Mouse (Mus musculus): ENCODE measurements at regions not wholly inside any gene's neighbourhood (a gene's known extent, or its start where the extent isn't known, plus 50 kb on each side); places are given as distances from the start of the nearest gene placed in this dataset.
"Not testable (repeated sequence)": the region's sequence is repeated elsewhere in the genome, so short reads cannot be mapped to it uniquely, and the experiment has no call there.

DNA sequence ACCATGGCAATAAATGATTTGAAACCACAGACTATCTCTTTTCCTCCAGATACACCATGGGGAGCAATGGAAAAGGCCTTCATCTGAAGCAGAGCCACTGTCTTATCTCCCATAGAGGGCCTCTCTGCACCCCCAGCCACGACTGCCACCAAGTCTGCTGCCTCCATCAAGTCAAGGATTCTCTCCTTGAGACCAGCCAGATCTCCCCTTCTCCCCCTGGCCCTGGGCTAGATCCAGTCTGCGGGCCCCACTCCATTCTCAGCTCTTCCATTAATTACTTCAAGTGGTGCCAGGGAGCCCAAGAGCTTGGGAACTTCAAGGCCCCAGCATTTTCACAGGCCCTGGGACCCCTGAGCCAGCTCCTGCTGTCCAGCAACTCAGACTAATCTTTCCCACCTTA, 351.8 kb upstream of the Cypt12 start:
- no peak overlapping the region for H3K4me3 ChIP-seq
- DNase-seq (ENCODE audit: low spot score): no peak
- 78% methylated on average over 2 of the region's 2 CpGs for WGBS
- H3K9me3 ChIP-seq: no peaks in the 10 kb centered on the region
- no peaks in the 10 kb centered on the region for H3K36me3 ChIP-seq (replicated peaks)
- no peaks in the 10 kb centered on the region for H3K27me3 ChIP-seq (replicated peaks; ENCODE audit: low read depth, poor library complexity, severe bottlenecking)
- H3K4me1 ChIP-seq: no peaks in the 10 kb centered on the region
- no peak overlapping the region for H3K27ac ChIP-seq (replicated peaks)

GRCm38 (mm10) chr3:17613486-17613885, 334.7 kb upstream of the Cypt12 start:
- Histone ChIP-seq H3K27me3 (replicated peaks; ENCODE audit: low read depth, poor library complexity, severe bottlenecking) (no peaks in the 10 kb centered on the region), H3K27ac (replicated peaks) (no peak overlapping the region), H3K9me3 (no peaks in the 10 kb centered on the region), H3K36me3 (replicated peaks) (no peaks in the 10 kb centered on the region), H3K4me1 (no peaks in the 10 kb centered on the region), H3K4me3 (no peak overlapping the region)
- DNase-seq (ENCODE audit: low spot score): peak; percentile 55
- WGBS: 79% methylated on average over 1 of the region's 1 CpGs

- WGBS: 77% methylated on average over 2 of the region's 2 CpGs
- H3K27ac ChIP-seq (replicated peaks): no peak overlapping the region
- H3K9me3 ChIP-seq: no peaks in the 10 kb centered on the region
- no peak overlapping the region for H3K4me3 ChIP-seq
- no peaks in the 10 kb centered on the region for H3K27me3 ChIP-seq (replicated peaks; ENCODE audit: low read depth, poor library complexity, severe bottlenecking)
- DNase-seq (ENCODE audit: low spot score): no peak
- H3K4me1 ChIP-seq: peaks cover 7% of the 10 kb centered on the region; the same call in 1 of the 2 replicates
- no peaks in the 10 kb centered on the region for H3K36me3 ChIP-seq (replicated peaks)
These were observed 331.7 kb upstream of the Cypt12 start for GRCm38 (mm10) chr3:17616439-17617070.

GRCm38 (mm10) chr3:17619489-17619888, 328.7 kb upstream of the Cypt12 start:
- peaks cover 7% of the 10 kb centered on the region; the same call in 1 of the 2 replicates for H3K4me1 ChIP-seq
- 15% methylated on average over 2 of the region's 2 CpGs for WGBS
- H3K36me3 ChIP-seq (replicated peaks): no peaks in the 10 kb centered on the region
- H3K27me3 ChIP-seq (replicated peaks; ENCODE audit: low read depth, poor library complexity, severe bottlenecking): no peaks in the 10 kb centered on the region
- no peak overlapping the region for H3K27ac ChIP-seq (replicated peaks)
- no peaks in the 10 kb centered on the region for H3K9me3 ChIP-seq
- DNase-seq (ENCODE audit: low spot score): no peak
- H3K4me3 ChIP-seq: no peak overlapping the region

- WGBS: 42% methylated on average over 2 of the region's 2 CpGs
- Histone ChIP-seq H3K4me1 (peaks cover 7% of the 10 kb centered on the region; the same call in 1 of the 2 replicates), H3K27ac (replicated peaks) (no peak overlapping the region), H3K9me3 (no peaks in the 10 kb centered on the region), H3K4me3 (no peak overlapping the region), H3K27me3 (replicated peaks; ENCODE audit: low read depth, poor library complexity, severe bottlenecking) (no peaks in the 10 kb centered on the region), H3K36me3 (replicated peaks) (no peaks in the 10 kb centered on the region)
- no peak for DNase-seq (ENCODE audit: low spot score)
These were observed 328.3 kb upstream of the Cypt12 start for GRCm38 (mm10) chr3:17619890-17620289.

DNA sequence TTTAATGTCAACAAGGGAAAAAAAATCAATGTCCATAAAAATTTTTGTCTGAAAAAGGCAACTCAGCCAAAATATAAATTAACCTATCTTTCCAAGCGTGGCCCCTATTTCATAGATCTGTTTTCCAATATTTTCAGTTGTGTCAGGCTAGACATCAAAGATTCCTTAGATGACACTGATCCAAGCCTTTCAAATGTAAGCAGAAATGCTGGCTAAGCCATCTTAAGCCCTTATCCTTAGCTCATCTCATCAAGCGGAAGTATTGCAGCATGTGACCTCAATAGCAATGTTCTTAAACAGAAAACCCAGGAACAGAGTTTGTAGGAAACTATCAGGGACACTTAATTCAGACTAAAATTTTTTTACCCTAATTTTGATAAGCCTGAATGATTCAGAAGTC, 327.8 kb upstream of the Cypt12 start:
- DNase-seq (ENCODE audit: low spot score): no peak
- Histone ChIP-seq H3K27me3 (replicated peaks; ENCODE audit: low read depth, poor library complexity, severe bottlenecking) (no peaks in the 10 kb centered on the region), H3K4me1 (peaks cover 7% of the 10 kb centered on the region; the same call in 1 of the 2 replicates), H3K27ac (replicated peaks) (no peak overlapping the region), H3K4me3 (no peak overlapping the region), H3K9me3 (no peaks in the 10 kb centered on the region), H3K36me3 (replicated peaks) (no peaks in the 10 kb centered on the region)
- WGBS: 76% methylated on average over 2 of the region's 2 CpGs

GRCm38 (mm10) chr3:17632484-17632883, 315.7 kb upstream of the Cypt12 start:
- Histone ChIP-seq H3K36me3 (replicated peaks) (no peaks in the 10 kb centered on the region), H3K4me3 (no peak overlapping the region), H3K9me3 (no peaks in the 10 kb centered on the region), H3K27ac (replicated peaks) (no peak overlapping the region), H3K4me1 (no peaks in the 10 kb centered on the region), H3K27me3 (replicated peaks; ENCODE audit: low read depth, poor library complexity, severe bottlenecking) (no peaks in the 10 kb centered on the region)
- no peak for DNase-seq (ENCODE audit: low spot score)
- WGBS: 92% methylated on average over 3 of the region's 3 CpGs

GRCm38 (mm10) chr3:17636276-17636675, 311.9 kb upstream of the Cypt12 start:
- DNase-seq (ENCODE audit: low spot score): no peak
- Histone ChIP-seq H3K4me3 (no peak overlapping the region), H3K27me3 (replicated peaks; ENCODE audit: low read depth, poor library complexity, severe bottlenecking) (no peaks in the 10 kb centered on the region), H3K27ac (replicated peaks) (no peak overlapping the region), H3K4me1 (no peaks in the 10 kb centered on the region), H3K9me3 (no peaks in the 10 kb centered on the region), H3K36me3 (replicated peaks) (no peaks in the 10 kb centered on the region)

GRCm38 (mm10) chr3:17659988-17660387, 288.2 kb upstream of the Cypt12 start:
- DNase-seq (ENCODE audit: low spot score); H3K36me3 ChIP-seq (replicated peaks); H3K4me1 ChIP-seq; H3K27ac ChIP-seq (replicated peaks); H3K9me3 ChIP-seq; H3K27me3 ChIP-seq (replicated peaks; ENCODE audit: low read depth, poor library complexity, severe bottlenecking); H3K4me3 ChIP-seq: not testable (repeated sequence)
- 84% methylated on average over 2 of the region's 2 CpGs for WGBS

GRCm38 (mm10) chr3:17661987-17662386, 286.2 kb upstream of the Cypt12 start:
- H3K27me3 ChIP-seq (replicated peaks; ENCODE audit: low read depth, poor library complexity, severe bottlenecking): no peaks in the 10 kb centered on the region
- DNase-seq (ENCODE audit: low spot score): no peak
- no peaks in the 10 kb centered on the region for H3K9me3 ChIP-seq
- WGBS: 90% methylated on average over 1 of the region's 1 CpGs
- H3K4me3 ChIP-seq: no peak overlapping the region
- H3K36me3 ChIP-seq (replicated peaks): no peaks in the 10 kb centered on the region
- no peaks in the 10 kb centered on the region for H3K4me1 ChIP-seq
- H3K27ac ChIP-seq (replicated peaks): no peak overlapping the region

DNA sequence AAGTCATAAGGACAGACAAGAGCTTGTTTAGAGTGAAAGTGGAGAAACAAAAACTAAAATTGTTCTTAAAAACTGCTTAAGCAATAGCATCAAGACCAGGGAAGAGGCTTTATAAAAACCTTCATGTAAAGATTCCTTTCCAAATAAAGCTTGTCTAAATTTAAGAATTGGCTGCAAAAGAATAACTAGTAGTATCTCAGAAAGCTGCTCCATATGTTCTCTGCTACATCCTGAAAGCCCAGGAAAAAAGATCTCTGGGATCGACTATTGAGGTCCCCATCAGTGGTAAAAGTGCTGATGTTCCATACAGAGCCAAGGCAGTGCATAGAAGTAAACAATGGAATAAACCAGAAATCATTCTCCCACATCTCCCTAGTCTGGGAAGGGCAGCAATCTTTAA, 281.2 kb upstream of the Cypt12 start:
- WGBS: 85% methylated on average over 1 of the region's 1 CpGs
- Histone ChIP-seq H3K4me1 (no peaks in the 10 kb centered on the region), H3K36me3 (replicated peaks) (no peaks in the 10 kb centered on the region), H3K4me3 (no peak overlapping the region), H3K27ac (replicated peaks) (no peak overlapping the region), H3K27me3 (replicated peaks; ENCODE audit: low read depth, poor library complexity, severe bottlenecking) (no peaks in the 10 kb centered on the region), H3K9me3 (no peaks in the 10 kb centered on the region)
- no peak for DNase-seq (ENCODE audit: low spot score)

GRCm38 (mm10) chr3:17668839-17669238, 279.4 kb upstream of the Cypt12 start:
- Histone ChIP-seq H3K9me3 (no peaks in the 10 kb centered on the region), H3K27me3 (replicated peaks; ENCODE audit: low read depth, poor library complexity, severe bottlenecking) (no peaks in the 10 kb centered on the region), H3K4me3 (no peak overlapping the region), H3K4me1 (no peaks in the 10 kb centered on the region), H3K27ac (replicated peaks) (no peak overlapping the region), H3K36me3 (replicated peaks) (no peaks in the 10 kb centered on the region)
- 85% methylated on average over 2 of the region's 2 CpGs for WGBS
- no peak for DNase-seq (ENCODE audit: low spot score)

All from embryonic facial prominence, embryonic 10.5 days (tissue).